Mouse (Mus musculus) liver, adult 2 months (tissue): ENCODE measurements around the gene Ano2.

Source experiments
- CTCF ChIP-seq: fragments of 200-500 bp; IDR thresholded peaks from 2 replicates; pipeline ENCODE4 v1.5.1; 2011; ENCODE audit warnings: low read depth, low read length, control low read depth
- POLR2A ChIP-seq: fragments of 200-500 bp; IDR thresholded peaks from 2 replicates; pipeline ENCODE4 v1.6.1; 2011; ENCODE audit warnings: low read length, control low read depth; ENCODE audit not compliant: insufficient read depth; ENCODE audit errors: extremely low read depth

- TF ChIP-seq CTCF, result no peak
- TF ChIP-seq POLR2A, result no peak
Observed at GRCm38 (mm10) chr6:125874742-125875141, 184.5 kb downstream of the Ano2 start.
